Mouse (Mus musculus) MEL (cell line): ENCODE measurements around the gene Degs2.

Experiments used
- BHLHE40 ChIP-seq: IDR thresholded peaks from 2 replicates; pipeline ENCODE4 v1.6.1; 2012; ENCODE audit warnings: low read depth, mild to moderate bottlenecking, inconsistent platforms, low read length, improper control_type of control experiment, borderline replicate concordance
- CHD1 ChIP-seq: IDR thresholded peaks from 2 replicates; pipeline ENCODE4 v1.6.1; 2012; ENCODE audit warnings: low read depth, mild to moderate bottlenecking, inconsistent platforms, low read length, improper control_type of control experiment
- CTCF ChIP-seq, 3 experiments: IDR thresholded peaks in 2 of 3; conservative IDR thresholded peaks in 1 of 3; 2 replicates each; pipeline ENCODE4 v1.5.1; 2011 to 2012; ENCODE audit warnings: low read length in 3 of 3, low read depth in 2 of 3, mild to moderate bottlenecking in 2 of 3, improper control_type of control experiment in 1 of 3, inconsistent platforms in 1 of 3, mixed read lengths in 1 of 3, moderate library complexity in 1 of 3; ENCODE audit not compliant: control insufficient read depth in 1 of 3, insufficient read depth in 1 of 3, poor library complexity in 1 of 3, severe bottlenecking in 1 of 3
- GATA1 ChIP-seq: IDR thresholded peaks from 2 replicates; pipeline ENCODE4 v1.6.1; 2011; ENCODE audit warnings: low read depth, low read length, improper control_type of control experiment
- MAX ChIP-seq: IDR thresholded peaks from 2 replicates; pipeline ENCODE4 v1.6.1; 2011; ENCODE audit warnings: low read length, improper control_type of control experiment
- POLR2A ChIP-seq, 2 experiments: IDR thresholded peaks; 2 replicates each; pipeline ENCODE4 v1.6.1; 2011 to 2012; ENCODE audit warnings: low read length in 2 of 2, mild to moderate bottlenecking in 2 of 2, control low read depth in 1 of 2, improper control_type of control experiment in 1 of 2, low read depth in 1 of 2, moderate library complexity in 1 of 2; ENCODE audit not compliant: control insufficient read depth in 1 of 2, insufficient read depth in 1 of 2, poor library complexity in 1 of 2
- SIN3A ChIP-seq: IDR thresholded peaks from 2 replicates; pipeline ENCODE4 v1.6.1; 2012; ENCODE audit warnings: low read length, improper control_type of control experiment, inconsistent platforms

GRCm38 (mm10) chr12:108706129-108706528 lies 4.0 kb upstream of the Degs2 start:
- TF ChIP-seq CTCF (IDR thresholded peaks at IDR 0.05 in 2 of 3, conservative IDR thresholded peaks at IDR 0.05 in 1 of 3; ENCODE audit: control insufficient read depth in 1 of 3, insufficient read depth in 1 of 3, low read depth in 2 of 3, low read length in 3 of 3, poor library complexity in 1 of 3, severe bottlenecking in 1 of 3) = peak in 1 of 3 experiments; percentile 28; a peak in 2 of 6 replicates
- TF ChIP-seq BHLHE40 = no peak
- no peak for TF ChIP-seq CHD1
- no peak for TF ChIP-seq POLR2A (IDR thresholded peaks at IDR 0.05; ENCODE audit: control insufficient read depth in 1 of 2, insufficient read depth in 1 of 2, low read depth in 1 of 2, low read length in 2 of 2, poor library complexity in 1 of 2)
- no peak for TF ChIP-seq GATA1
- no peak for TF ChIP-seq SIN3A
- TF ChIP-seq MAX = no peak
